Mouse (Mus musculus) retina, postnatal 7 days (tissue): ENCODE results near the gene AI661453.

Experiments used
- DNase-seq: peaks from one replicate; pipeline ENCODE4 v3.0.0-alpha.2; 2012; ENCODE audit warnings: low read depth, low spot score

Gene AI661453

GRCm38 (mm10) chr17:47466284-47466683 lies 29.9 kb downstream of the AI661453 start:
- no peak for DNase-seq

DNA sequence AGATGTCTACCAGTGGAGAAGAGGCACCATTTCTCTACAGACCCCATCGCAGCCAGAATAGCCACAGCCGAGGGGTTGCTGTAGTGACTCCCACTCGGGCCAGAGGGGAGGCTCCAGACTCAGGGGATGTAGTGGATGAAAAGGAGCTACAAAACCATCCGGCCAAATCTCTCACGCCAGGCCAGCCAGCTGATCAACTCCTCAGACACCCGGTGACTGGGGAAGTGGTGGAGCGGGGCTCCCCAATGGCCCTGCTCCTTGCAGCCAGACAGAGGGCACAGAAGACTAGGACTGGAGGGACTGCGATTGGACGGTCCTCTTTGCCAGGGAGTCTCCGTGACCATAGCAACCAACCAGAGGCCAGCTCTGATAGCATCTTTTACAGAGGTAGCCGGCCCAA lies 31.2 kb downstream of the AI661453 start:
- DNase-seq, result no peak

- DNase-seq, result no peak
Observed at GRCm38 (mm10) chr17:47468063-47468462, 31.6 kb downstream of the AI661453 start.

GRCm38 (mm10) chr17:47468466-47468865 lies 32.1 kb downstream of the AI661453 start:
- DNase-seq, result no peak

DNA sequence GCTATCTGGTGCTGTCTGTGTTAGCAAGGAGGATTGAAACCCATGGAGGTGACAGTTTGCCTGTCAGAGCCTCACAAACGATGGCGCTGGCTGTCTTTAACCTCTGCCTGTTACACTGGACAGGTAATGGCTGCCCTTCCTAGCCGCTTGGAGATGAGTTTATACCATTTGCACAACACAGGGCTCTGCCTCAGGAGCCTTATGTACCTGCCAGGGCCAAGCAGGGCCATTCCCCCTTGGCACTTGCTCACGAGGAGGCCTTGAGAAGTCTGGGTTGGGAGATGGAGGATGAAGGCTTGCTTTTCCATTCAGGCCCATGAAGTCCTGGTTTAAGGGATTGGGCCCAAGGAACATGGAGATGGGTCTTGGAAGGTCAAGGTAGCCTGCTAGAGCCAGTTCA lies 33.2 kb downstream of the AI661453 start:
- no peak for DNase-seq

GRCm38 (mm10) chr17:47470121-47470520 lies 33.7 kb downstream of the AI661453 start:
- DNase-seq, result no peak

DNA sequence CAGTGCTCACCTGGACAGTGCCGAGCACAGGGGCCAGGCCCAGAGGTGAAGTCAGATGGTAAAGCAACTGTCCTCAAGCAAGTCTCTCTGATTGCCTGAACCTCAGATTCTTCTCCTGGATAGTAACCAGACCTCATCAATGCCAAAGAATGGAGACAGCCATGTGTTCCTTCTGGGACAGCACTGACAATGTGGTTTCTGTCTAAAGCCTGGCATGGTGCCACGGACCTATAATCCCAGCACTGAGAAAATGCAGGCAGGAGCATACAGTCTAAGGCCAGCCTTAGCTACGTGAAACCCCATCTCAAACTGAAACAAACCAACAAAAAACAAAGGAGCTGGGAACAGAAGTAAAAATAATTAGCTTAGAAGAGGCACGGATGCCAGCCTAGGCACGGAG lies 34.3 kb downstream of the AI661453 start:
- no peak for DNase-seq

DNA sequence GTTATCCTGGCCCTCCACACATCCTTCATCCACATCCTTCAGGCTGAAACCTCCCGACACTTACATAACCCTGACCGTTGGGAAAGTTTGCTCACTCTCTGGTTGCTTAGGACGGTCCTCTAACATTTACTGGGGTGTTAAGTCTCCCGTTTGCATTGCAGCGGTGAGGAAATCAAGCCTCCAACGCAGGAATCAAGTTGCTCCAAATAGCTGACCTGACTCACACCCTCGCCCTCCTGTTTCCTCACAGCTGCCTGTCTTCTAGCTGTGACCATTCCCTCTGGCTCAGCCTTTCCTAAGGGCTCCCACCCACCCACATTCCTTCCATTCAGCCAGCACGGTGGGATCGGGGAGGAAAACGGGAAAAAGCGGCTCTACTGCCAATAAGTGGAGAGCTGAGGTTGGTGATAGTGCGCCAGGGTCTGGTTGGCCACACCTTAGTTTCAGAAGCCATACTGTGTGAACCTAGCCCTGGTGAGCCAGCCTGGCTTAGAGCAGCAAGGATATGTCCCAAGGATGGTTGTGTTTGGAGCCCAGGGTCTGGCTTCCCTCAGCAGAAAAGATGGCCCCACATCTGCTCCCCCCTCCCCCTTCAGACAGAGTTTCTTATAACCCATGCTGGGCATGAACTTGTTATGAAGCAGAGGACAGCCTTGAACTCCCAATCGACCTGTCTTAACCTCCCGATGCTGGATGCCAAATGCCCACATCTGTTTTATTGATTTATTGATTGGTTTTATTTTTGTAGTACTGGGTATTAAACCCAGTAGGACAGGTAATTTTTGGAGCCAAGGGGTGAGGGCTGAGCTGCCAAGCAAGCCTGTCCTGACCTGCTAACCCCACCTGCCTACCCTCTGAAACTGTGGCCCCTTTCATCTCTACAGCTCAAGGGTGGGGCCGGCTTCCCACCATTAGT lies 36.3 kb downstream of the AI661453 start:
- DNase-seq, result no peak

- no peak for DNase-seq
Observed at GRCm38 (mm10) chr17:47473434-47473974, 37.1 kb downstream of the AI661453 start.

DNA sequence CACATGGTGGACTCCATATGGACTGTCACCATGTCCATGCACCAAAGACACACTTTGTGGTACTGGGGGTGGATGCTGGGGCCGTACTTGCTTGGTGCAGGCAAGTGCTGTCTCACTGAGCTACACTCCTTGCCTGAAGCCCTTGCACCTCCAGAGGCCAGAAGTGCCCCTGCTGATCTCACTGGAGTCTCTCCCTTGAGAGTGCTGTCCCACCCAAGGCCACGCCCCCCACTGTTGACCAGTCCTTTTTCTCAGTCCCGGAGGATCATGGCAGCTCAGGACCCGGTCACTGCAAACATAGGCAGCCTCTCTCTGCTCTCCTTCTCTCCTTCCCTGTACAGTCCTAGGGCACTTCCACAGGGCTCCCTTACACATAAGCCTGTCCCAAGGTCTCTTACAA lies 37.8 kb downstream of the AI661453 start:
- no peak for DNase-seq

DNA sequence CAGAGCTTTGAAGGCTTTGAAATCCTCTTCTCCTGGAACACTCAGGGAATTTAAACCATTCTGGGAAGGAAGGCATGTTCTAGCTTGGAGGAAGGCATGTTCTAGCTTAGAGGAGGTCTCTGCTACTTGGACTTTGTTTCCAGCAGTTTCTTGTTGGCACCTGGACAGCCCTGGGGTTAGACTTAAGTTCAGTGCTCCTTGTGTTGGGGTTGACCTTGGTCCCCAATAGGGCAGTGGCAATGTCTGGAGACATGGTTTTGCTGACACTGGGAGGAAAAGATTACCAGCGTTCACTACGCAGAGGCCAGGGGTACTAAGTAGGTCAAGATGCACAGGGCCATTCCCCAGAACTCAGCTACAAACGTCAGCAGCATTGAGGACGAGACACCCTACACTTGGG lies 38.8 kb downstream of the AI661453 start:
- no peak for DNase-seq

DNA sequence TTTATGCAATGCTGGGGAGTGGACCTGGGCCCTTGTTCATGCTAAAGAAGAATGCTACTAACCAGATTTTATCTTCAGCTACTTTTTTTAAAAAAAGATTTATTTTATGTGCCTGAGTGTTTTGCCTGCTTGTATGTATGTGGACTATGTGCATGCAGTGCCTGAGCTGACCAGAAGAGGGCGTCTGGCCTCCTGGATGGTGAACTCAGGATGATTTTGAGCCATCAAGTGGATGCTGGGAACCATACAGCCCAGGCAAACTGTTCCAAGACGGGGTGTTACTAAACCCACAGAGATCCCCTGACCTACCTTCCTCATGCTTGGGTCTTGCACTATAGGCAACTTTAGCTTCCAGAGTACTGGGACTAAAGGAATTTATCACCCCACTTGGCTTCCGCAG lies 39.3 kb downstream of the AI661453 start:
- DNase-seq, result no peak

- no peak for DNase-seq
Observed at GRCm38 (mm10) chr17:47479887-47480286, 43.5 kb downstream of the AI661453 start.

- peak; percentile 48 for DNase-seq
Observed at GRCm38 (mm10) chr17:47482401-47482800, 46.0 kb downstream of the AI661453 start.

DNA sequence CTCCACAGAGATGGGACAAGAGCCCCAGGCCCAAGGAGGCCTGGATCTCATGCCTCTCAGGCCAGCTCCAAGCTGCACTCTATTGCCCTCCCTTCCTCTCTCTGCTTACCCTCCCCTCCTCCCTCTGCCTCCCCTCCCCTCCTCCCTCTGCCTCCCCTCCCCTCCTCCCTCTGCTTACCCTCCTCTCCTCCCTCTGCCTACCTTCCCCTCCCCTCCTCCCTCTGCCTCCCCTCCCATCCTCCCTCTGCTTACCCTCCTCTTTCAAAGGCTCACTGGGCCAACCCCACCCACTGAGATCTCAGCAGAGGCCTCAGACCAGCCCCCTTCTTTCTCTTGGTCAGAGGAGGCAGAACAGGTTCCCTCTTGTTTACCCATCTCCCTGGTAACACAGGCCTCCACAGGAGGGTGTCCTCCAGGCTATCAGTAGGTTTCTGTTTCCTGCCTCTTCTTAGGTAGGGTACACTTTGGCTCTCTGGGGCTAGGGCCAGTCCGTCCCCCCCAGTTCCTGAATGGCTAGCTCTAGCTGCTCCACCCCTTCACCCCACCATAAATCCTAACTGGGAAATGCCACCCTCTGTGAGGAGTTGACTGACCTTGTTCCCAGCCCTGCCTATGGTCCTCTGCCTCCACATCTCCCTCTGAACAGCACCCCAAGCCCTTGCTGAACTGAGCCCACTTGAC lies 48.0 kb downstream of the AI661453 start:
- no peak for DNase-seq

DNA sequence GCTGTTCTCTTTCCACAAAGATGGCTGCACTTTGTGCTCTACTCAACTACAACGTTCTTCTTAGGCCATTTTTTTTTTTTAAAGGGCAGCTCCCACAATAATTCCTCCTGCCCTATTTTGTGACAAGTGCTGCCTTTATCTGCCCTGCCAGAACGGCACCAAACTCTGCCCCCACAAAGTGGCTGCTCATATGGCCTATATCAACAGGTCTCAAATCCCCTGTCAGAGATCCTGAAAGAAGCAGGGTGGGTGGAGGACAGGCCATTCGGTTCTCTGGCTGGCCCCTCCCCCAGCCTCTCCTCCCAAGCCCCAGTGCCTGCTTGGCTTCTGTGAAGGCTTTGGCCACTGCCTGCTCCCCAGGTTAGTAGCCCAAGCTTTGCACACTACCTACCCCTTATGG lies 48.6 kb downstream of the AI661453 start:
- no peak for DNase-seq

DNA sequence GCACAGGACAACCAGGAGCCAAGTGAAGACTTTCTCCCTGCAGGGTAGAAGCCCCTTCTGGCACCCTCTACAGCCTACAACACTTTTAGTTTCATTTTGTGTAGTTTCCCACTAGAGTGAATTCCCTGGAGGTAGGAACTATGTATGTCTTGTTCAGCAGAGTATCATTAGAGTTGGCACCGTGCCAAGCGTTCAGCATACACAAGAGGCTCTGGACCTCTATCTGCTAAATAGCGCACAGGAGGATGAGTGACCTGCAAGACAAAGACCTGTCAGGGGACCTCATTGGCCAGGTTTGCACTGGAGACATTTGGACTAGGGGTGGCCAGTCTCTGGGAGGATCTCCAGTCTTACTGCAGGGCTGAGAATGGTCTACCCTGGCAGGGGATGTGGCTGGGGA lies 49.4 kb downstream of the AI661453 start:
- DNase-seq, result no peak

GRCm38 (mm10) chr17:47490791-47491190 lies 54.4 kb downstream of the AI661453 start:
- no peak for DNase-seq

DNA sequence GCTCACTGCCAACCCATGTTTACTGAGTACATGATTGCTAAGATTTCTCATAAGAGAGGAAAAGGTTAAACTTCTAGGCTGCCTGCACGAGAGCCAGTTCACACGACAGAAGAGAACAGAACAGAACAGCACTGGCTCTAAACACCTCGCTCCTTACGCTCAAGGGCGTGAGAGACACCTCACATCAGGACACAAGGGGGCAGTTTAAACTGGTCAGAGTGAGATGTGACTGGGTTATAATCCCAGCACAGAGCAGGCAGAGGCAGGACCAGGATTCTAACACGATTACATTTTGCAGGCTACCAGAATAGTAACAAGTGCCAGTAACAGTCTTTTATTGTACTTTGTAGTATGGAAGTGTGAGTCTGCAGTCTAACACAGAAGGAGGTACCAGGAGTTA lies 56.3 kb downstream of the AI661453 start:
- no peak for DNase-seq

DNA sequence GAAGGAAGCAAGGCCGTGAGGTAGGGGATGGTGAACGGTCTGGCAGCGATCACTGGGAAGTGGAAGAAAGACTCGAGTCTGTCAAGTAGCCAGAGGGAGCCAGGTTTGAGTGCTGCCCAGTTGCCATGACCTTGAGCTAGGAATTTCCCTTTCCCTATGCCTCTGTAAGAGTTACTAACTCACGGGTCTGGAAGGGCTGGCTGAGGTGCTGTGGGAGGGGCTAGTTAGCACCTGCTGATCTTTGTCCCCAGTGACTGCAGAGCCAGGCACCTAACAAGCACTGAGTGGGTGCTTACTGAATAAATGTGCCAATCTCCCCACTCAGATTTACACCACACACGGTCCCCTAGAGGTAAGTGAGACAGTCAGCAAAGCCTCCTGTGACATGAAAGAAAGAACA lies 57.2 kb downstream of the AI661453 start:
- DNase-seq, result no peak

GRCm38 (mm10) chr17:47494132-47494531 lies 57.7 kb downstream of the AI661453 start:
- DNase-seq, result no peak

GRCm38 (mm10) chr17:47501531-47501930 lies 65.1 kb downstream of the AI661453 start:
- no peak for DNase-seq
